Mouse (Mus musculus) leukemia stem cell, adult 10-12 weeks (primary cell): ENCODE results near the gene Mepce. TPM values are rescaled to one million over a fixed set of nuclear protein-coding genes. Genes with fewer than 3 reads are reported as not detected.

ENCODE experiments used
- polyA plus RNA-seq: library from polyadenylated mRNA; stranded (reverse); fragments of >175 nt; gene quantifications from 2 replicates; pipeline ENCODE4 v1.2.3, GENCODE M21; 2012; ENCODE audit warnings: low replicate concordance

Mepce gene
- polyA plus RNA-seq, result 163 and 385 TPM in 2 replicates

GRCm38 (mm10) chr5:137787151-137787928, at the start of gene Mepce, which contains the start of gene Zcwpw1:
Gene Mepce (minus strand): TSS chr5:137787655.
Gene Zcwpw1 (plus strand): TSS chr5:137787798.

GRCm38 (mm10) chr5:137835966-137836520, 48.6 kb upstream of the Mepce start, which contains the start of gene Pilra:
Gene Pilra (minus strand): TSS chr5:137836281.

GRCm38 (mm10) chr5:137778635-137779034, 8.8 kb downstream of the Mepce start, which contains the start of gene Ppp1r35:
Gene Ppp1r35 (plus strand): TSS chr5:137778849.

GRCm38 (mm10) chr5:137745214-137746171, 42.0 kb downstream of the Mepce start, which contains the start of gene Tsc22d4:
Gene Tsc22d4 (plus strand): TSS chr5:137745730.

GRCm38 (mm10) chr5:137741023-137741931, 46.2 kb downstream of the Mepce start, which contains the start of gene Nyap1:
Gene Nyap1 (minus strand): TSS chr5:137741607.

Other genes starting within 250 kb of the Mepce start
- gene Actl6b, start 234.1 kb downstream of the Mepce start, polyA plus RNA-seq, result not detected in 2 replicates
- 90.8 and 239 TPM in 2 replicates for gene Tfr2, start 217.8 kb downstream of the Mepce start, polyA plus RNA-seq
- gene Mospd3, start 186.6 kb downstream of the Mepce start, polyA plus RNA-seq, result 1,131 and 1,239 TPM in 2 replicates
- 19.5 and 40.7 TPM in 2 replicates for gene Pcolce, start 173.9 kb downstream of the Mepce start, polyA plus RNA-seq
- gene Fbxo24, start 158.7 kb downstream of the Mepce start, polyA plus RNA-seq, result 0.19 TPM in 1 of 2 replicates, not detected in the other
- gene Lrch4, start 158.5 kb downstream of the Mepce start, polyA plus RNA-seq, result 212 and 267 TPM in 2 replicates
- gene Gm20605, start 158.5 kb downstream of the Mepce start, polyA plus RNA-seq, result 10.1 and 35.3 TPM in 2 replicates
- 51.9 and 75.4 TPM in 2 replicates for gene Sap25, start 146.3 kb downstream of the Mepce start, polyA plus RNA-seq
- gene Irs3, start 141.9 kb downstream of the Mepce start, polyA plus RNA-seq, result not detected in 2 replicates
- 114 and 402 TPM in 2 replicates for gene Agfg2, start 102.9 kb downstream of the Mepce start, polyA plus RNA-seq
- gene Nyap1, start 46.0 kb downstream of the Mepce start, polyA plus RNA-seq, result 2.6 and 5.1 TPM in 2 replicates
- 492 and 602 TPM in 2 replicates for gene Tsc22d4, start 41.9 kb downstream of the Mepce start, polyA plus RNA-seq
- 75.1 and 125 TPM in 2 replicates for gene Ppp1r35, start 8.8 kb downstream of the Mepce start, polyA plus RNA-seq
- 0.39 and 0.80 TPM in 2 replicates for gene Zcwpw1, start 143 bp upstream of the Mepce start, polyA plus RNA-seq
- gene Pilra, start 48.6 kb upstream of the Mepce start, polyA plus RNA-seq, result 1.4 and 2.4 TPM in 2 replicates
- 0.53 and 1.3 TPM in 2 replicates for gene Pilrb1, start 70.5 kb upstream of the Mepce start, polyA plus RNA-seq
- gene Pilrb2, start 84.2 kb upstream of the Mepce start, polyA plus RNA-seq, result 0.57 and 1.4 TPM in 2 replicates
- gene Cyp3a13, start 134.0 kb upstream of the Mepce start, polyA plus RNA-seq, result not detected in 2 replicates
- not detected in 2 replicates for gene Gjc3, start 175.4 kb upstream of the Mepce start, polyA plus RNA-seq
- not detected in 2 replicates for gene Azgp1, start 193.9 kb upstream of the Mepce start, polyA plus RNA-seq
- gene Smok3a, start 233.6 kb upstream of the Mepce start, polyA plus RNA-seq, result not detected in 2 replicates
- 0.16 TPM in 1 of 2 replicates, not detected in the other for gene Smok3b, start 233.8 kb upstream of the Mepce start, polyA plus RNA-seq